Mouse (Mus musculus) left cerebral cortex, adult 9 months (tissue): Measurements from ENCODE around the gene Nat8l.
A peak's percentile ranks its signal among the peaks of the same experiment; 100 is the strongest.
"Not testable (repeated sequence)": the region's sequence is repeated elsewhere in the genome, so short reads cannot be mapped to it uniquely, and the experiment has no call there.

Source experiments
- DNase-seq, 2 experiments: peaks; one replicate each; pipeline ENCODE4 v3.0.0; 2022; ENCODE audit warnings: low spot score in 2 of 2

The Nat8l gene

GRCm38 (mm10) chr5:33995843-33996693 is at the start of gene Nat8l:
TSS of gene Nat8l (plus strand) at chr5:33995984.
- DNase-seq = peak; percentile 79 to 89

GRCm38 (mm10) chr5:33947035-33947434 is 48.7 kb upstream of the Nat8l start:
- not testable (repeated sequence) for DNase-seq

- no peak for DNase-seq
Observed at GRCm38 (mm10) chr5:33948314-33948713, 47.5 kb upstream of the Nat8l start.

- peak in 1 of 2 experiments; percentile 12 for DNase-seq
Observed at GRCm38 (mm10) chr5:33953471-33954185, 42.2 kb upstream of the Nat8l start.

- DNase-seq = peak; percentile 50 to 89
Observed at GRCm38 (mm10) chr5:33954354-33954753, 41.4 kb upstream of the Nat8l start.

GRCm38 (mm10) chr5:33955868-33956267 is 39.9 kb upstream of the Nat8l start:
- no peak for DNase-seq

GRCm38 (mm10) chr5:33959382-33959781 is 36.4 kb upstream of the Nat8l start:
- no peak for DNase-seq

GRCm38 (mm10) chr5:33974736-33975135 is 21.0 kb upstream of the Nat8l start:
- DNase-seq = no peak

GRCm38 (mm10) chr5:33976267-33976666 is 19.5 kb upstream of the Nat8l start:
- no peak for DNase-seq

GRCm38 (mm10) chr5:33982731-33983259 is 13.0 kb upstream of the Nat8l start:
- no peak for DNase-seq

GRCm38 (mm10) chr5:33983309-33984121 is 12.3 kb upstream of the Nat8l start, which contains the start of gene Gm1673:
TSS of gene Gm1673 (plus strand) at chr5:33983433.
- peak; percentile 65 to 86 for DNase-seq

GRCm38 (mm10) chr5:33994671-33995625 is 836 bp upstream of the Nat8l start:
- DNase-seq = peak in 1 of 2 experiments; percentile 67

- DNase-seq = no peak
Observed at GRCm38 (mm10) chr5:33996694-33997045, 886 bp downstream of the Nat8l start.

GRCm38 (mm10) chr5:33997051-33997741 is 1.4 kb downstream of the Nat8l start:
- DNase-seq = peak in 1 of 2 experiments; percentile 82

GRCm38 (mm10) chr5:33997829-33998504 is 2.2 kb downstream of the Nat8l start:
- DNase-seq = no peak

- DNase-seq = no peak
Observed at GRCm38 (mm10) chr5:33998505-33998877, 2.7 kb downstream of the Nat8l start.

- DNase-seq = no peak
Observed at GRCm38 (mm10) chr5:33999466-34000090, 3.8 kb downstream of the Nat8l start.

GRCm38 (mm10) chr5:34000809-34001208 is 5.0 kb downstream of the Nat8l start:
- no peak for DNase-seq

GRCm38 (mm10) chr5:34001401-34001800 is 5.6 kb downstream of the Nat8l start:
- DNase-seq = no peak
